Mouse (Mus musculus) CH12.LX (cell line): ENCODE data around the gene Cldnd1.

Source experiments
- E2F4 ChIP-seq: IDR thresholded peaks from 2 replicates; pipeline ENCODE4 v1.6.1; 2011; ENCODE audit warnings: low read depth, low read length, improper control_type of control experiment; ENCODE audit not compliant: insufficient replicate concordance
- EP300 ChIP-seq: IDR thresholded peaks from 2 replicates; pipeline ENCODE4 v1.6.1; 2011; ENCODE audit warnings: low read length, improper control_type of control experiment

DNA sequence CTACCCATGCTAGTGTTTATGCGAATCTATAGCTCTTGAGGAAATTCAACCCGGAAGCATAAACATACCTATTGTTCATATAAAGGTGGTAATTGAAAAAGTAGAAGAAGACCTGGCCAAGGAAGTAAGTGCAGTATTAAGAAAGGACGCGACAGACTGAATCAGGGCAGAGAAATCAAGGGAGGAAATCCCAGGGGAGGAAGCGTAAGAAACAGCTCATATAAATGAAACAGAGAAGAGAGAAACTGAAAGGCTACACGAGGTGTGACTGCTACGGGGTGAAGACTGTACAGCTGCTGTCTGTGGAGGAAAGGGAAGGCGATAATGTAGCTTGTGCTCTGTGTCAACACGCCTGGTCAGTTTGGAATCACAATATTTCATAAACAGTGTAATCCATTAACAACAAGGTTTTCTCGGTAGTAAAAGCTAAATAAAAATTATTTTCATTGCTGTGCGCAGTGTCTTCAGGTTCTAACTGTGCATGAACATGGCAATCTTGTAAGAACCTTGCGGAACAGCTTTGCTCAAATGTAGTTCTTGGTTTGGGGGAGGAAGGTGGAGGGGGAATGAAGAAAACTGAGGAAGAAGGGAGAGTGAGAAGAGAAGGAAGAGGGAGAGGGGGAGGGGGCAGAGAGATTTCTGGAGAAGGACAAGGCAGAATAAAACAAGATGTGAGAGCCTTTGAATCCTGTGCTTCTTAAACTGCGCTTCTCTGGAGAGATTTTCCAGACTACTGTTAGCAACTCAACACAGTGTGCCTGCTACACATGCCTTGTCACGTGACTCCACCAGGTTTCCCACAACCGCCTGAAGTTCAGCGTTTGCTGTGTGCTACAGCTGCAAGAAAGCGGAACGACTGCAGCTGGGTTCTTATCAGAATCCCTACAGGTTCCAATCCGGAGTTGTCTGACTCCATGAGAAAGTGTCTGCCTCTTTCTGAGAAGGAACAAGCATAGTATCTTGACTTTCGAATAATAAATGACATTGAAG is 41.9 kb upstream of the Cldnd1 start:
- TF ChIP-seq EP300 (peak; percentile 91), E2F4 (peak; percentile 69; the same call in 1 of the 2 replicates)
